Mouse (Mus musculus): ENCODE measurements at regions not wholly inside any gene's neighbourhood (a gene's known extent, or its start where the extent isn't known, plus 50 kb on each side); places are given as distances from the start of the nearest gene placed in this dataset.

GRCm38 (mm10) chr7:68982914-68983502 lies 234.0 kb upstream of the Arrdc4 start:
- 85% methylated on average over 10 of the region's 10 CpGs for WGBS
- DNase-seq: no peak
- peaks cover 1% of the 10 kb centered on the region; the same call in 1 of the 2 replicates for H3K4me1 ChIP-seq (ENCODE audit: control insufficient read depth, insufficient read depth, low read length)
- no peak overlapping the region for H3K27ac ChIP-seq (ENCODE audit: insufficient read depth, low read depth, low read length)
- H3K4me3 ChIP-seq (ENCODE audit: insufficient read depth, low read depth, low read length): no peak overlapping the region
- H3K36me3 ChIP-seq (ENCODE audit: control insufficient read depth, insufficient read depth, low read length): no peaks in the 10 kb centered on the region
- TF ChIP-seq POLR2A (IDR thresholded peaks at IDR 0.05; ENCODE audit: low read depth, low read length) (no peak), CTCF (conservative IDR thresholded peaks at IDR 0.05; ENCODE audit: insufficient read depth, insufficient read length, low read depth, low read length) (no peak)
- no peaks in the 10 kb centered on the region; the same call in 1 of the 2 replicates for H3K27me3 ChIP-seq (replicated peaks; ENCODE audit: control insufficient read depth, insufficient read depth, low read length)

DNA sequence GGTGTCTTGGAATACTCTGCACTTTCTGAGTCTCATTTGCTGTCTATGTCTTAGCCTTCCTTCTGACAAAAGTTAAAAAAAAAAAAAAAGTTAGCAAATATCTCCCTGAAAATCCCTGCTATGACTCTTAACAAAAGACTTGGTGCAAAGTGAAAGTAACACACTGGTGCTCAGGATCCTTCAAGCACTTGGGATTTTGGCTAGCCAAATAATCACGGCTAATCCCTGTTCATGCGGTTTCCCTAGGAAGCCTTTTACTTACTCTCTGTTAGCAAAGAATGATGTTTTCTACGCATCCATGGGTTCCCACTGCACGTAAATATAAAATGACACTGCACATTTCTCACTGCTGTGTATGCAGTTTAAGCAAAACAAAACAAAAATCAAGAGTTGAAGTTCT lies 229.5 kb upstream of the Arrdc4 start:
- Histone ChIP-seq H3K4me3 (ENCODE audit: insufficient read depth, low read depth, low read length) (no peak overlapping the region), H3K27ac (ENCODE audit: insufficient read depth, low read depth, low read length) (no peak overlapping the region; the same call in 1 of the 2 replicates), H3K36me3 (ENCODE audit: control insufficient read depth, insufficient read depth, low read length) (no peaks in the 10 kb centered on the region), H3K27me3 (replicated peaks; ENCODE audit: control insufficient read depth, insufficient read depth, low read length) (no peaks in the 10 kb centered on the region), H3K4me1 (ENCODE audit: control insufficient read depth, insufficient read depth, low read length) (peaks cover 15% of the 10 kb centered on the region; the same call in 1 of the 2 replicates)
- WGBS: 56% methylated on average over 4 of the region's 4 CpGs
- peak; percentile 17 for DNase-seq
- TF ChIP-seq POLR2A (IDR thresholded peaks at IDR 0.05; ENCODE audit: low read depth, low read length): no peak
- no peak for TF ChIP-seq CTCF (conservative IDR thresholded peaks at IDR 0.05; ENCODE audit: insufficient read depth, insufficient read length, low read depth, low read length)

DNA sequence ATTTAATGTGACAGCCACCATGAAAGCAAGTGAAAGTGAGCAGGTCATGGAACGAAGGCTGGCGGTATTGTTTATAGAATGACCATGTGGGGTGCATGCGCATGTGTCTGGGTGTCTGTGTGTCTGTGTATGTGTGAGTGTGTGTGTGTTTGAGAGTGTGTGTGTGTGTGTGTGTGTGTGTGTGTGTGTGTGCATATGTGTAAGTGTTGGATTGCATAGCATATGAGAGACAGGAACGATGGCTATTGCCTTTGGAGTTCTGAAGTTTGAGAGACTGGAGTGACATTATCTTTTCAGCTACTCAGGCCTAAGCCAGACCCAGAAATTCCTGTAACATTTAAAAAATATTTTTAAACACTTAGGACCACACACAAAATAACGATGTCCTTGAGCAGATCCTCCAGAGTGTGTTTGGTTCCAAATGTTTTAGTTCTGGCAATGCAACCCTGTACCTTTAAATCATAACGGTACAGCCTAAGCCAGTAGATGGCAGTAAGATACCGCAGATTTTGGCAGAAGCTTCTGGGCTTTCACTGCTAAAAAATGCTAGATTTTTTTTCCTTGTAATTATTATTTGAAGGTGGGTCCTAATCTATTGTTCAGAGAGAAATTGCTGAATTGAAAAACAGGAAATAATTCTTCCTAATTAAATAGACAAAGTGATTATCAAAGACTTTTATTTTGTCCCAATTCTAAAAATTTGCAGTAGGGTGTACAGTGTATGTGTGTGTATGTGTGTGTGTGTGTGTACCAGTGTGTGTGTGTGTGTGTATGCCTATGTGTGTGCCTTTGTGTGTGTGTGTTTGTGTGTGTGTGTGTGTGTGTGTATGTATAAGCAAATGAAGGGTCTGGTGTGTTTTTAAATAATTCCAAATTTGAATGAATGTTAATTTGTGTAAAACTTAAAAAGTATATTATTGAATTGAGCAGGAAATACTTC lies 228.0 kb upstream of the Arrdc4 start:
- Histone ChIP-seq H3K36me3 (ENCODE audit: control insufficient read depth, insufficient read depth, low read length) (no peaks in the 10 kb centered on the region), H3K27me3 (replicated peaks; ENCODE audit: control insufficient read depth, insufficient read depth, low read length) (no peaks in the 10 kb centered on the region), H3K4me3 (ENCODE audit: insufficient read depth, low read depth, low read length) (no peak overlapping the region), H3K27ac (ENCODE audit: insufficient read depth, low read depth, low read length) (no peak overlapping the region), H3K4me1 (ENCODE audit: control insufficient read depth, insufficient read depth, low read length) (peaks cover 15% of the 10 kb centered on the region; the same call in 1 of the 2 replicates)
- TF ChIP-seq CTCF (conservative IDR thresholded peaks at IDR 0.05; ENCODE audit: insufficient read depth, insufficient read length, low read depth, low read length): 0 out of 2 replicates have a peak, but pooled peaks have one; percentile 5
- TF ChIP-seq POLR2A (IDR thresholded peaks at IDR 0.05; ENCODE audit: low read depth, low read length): no peak
- peak; percentile 82 for DNase-seq
- WGBS: 48% methylated on average over 7 of the region's 7 CpGs

DNA sequence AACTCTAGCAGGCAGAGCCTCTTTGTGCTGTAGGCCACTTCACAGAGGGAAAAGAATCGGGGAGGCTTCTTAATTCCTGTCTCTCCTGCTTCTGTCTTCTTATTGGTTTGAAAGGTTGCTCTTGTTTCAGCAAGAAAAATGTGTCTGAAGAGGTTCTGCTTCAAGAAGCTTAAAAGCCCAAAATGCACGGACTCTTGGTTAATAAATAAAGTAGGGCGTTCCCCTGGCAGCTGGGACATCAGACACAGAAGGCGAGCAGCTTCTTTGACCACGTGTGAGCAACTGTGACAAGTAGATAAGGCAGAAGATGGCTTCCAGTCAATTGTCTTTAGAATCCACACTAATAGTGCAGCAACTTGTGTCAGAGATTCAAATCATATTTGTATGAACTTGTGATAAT lies 226.9 kb upstream of the Arrdc4 start:
- no peak for TF ChIP-seq CTCF (conservative IDR thresholded peaks at IDR 0.05; ENCODE audit: insufficient read depth, insufficient read length, low read depth, low read length)
- TF ChIP-seq POLR2A (IDR thresholded peaks at IDR 0.05; ENCODE audit: low read depth, low read length): no peak
- Histone ChIP-seq H3K36me3 (ENCODE audit: control insufficient read depth, insufficient read depth, low read length) (no peaks in the 10 kb centered on the region), H3K4me1 (ENCODE audit: control insufficient read depth, insufficient read depth, low read length) (peaks cover 15% of the 10 kb centered on the region; the same call in 1 of the 2 replicates), H3K27me3 (replicated peaks; ENCODE audit: control insufficient read depth, insufficient read depth, low read length) (no peaks in the 10 kb centered on the region), H3K4me3 (ENCODE audit: insufficient read depth, low read depth, low read length) (no peak overlapping the region), H3K27ac (ENCODE audit: insufficient read depth, low read depth, low read length) (peak overlapping the region; percentile 76; the same call in 1 of the 2 replicates)
- peak; percentile 91 for DNase-seq
- 32% methylated on average over 5 of the region's 5 CpGs for WGBS

GRCm38 (mm10) chr7:68975580-68975894 lies 226.5 kb upstream of the Arrdc4 start:
- Histone ChIP-seq H3K36me3 (ENCODE audit: control insufficient read depth, insufficient read depth, low read length) (no peaks in the 10 kb centered on the region), H3K27ac (ENCODE audit: insufficient read depth, low read depth, low read length) (peak overlapping the region; percentile 76), H3K27me3 (replicated peaks; ENCODE audit: control insufficient read depth, insufficient read depth, low read length) (no peaks in the 10 kb centered on the region), H3K4me3 (ENCODE audit: insufficient read depth, low read depth, low read length) (no peak overlapping the region), H3K4me1 (ENCODE audit: control insufficient read depth, insufficient read depth, low read length) (peaks cover 15% of the 10 kb centered on the region; the same call in 1 of the 2 replicates)
- DNase-seq: no peak
- TF ChIP-seq CTCF (conservative IDR thresholded peaks at IDR 0.05; ENCODE audit: insufficient read depth, insufficient read length, low read depth, low read length) (no peak), POLR2A (IDR thresholded peaks at IDR 0.05; ENCODE audit: low read depth, low read length) (no peak)
- 49% methylated on average over 2 of the region's 2 CpGs for WGBS

DNA sequence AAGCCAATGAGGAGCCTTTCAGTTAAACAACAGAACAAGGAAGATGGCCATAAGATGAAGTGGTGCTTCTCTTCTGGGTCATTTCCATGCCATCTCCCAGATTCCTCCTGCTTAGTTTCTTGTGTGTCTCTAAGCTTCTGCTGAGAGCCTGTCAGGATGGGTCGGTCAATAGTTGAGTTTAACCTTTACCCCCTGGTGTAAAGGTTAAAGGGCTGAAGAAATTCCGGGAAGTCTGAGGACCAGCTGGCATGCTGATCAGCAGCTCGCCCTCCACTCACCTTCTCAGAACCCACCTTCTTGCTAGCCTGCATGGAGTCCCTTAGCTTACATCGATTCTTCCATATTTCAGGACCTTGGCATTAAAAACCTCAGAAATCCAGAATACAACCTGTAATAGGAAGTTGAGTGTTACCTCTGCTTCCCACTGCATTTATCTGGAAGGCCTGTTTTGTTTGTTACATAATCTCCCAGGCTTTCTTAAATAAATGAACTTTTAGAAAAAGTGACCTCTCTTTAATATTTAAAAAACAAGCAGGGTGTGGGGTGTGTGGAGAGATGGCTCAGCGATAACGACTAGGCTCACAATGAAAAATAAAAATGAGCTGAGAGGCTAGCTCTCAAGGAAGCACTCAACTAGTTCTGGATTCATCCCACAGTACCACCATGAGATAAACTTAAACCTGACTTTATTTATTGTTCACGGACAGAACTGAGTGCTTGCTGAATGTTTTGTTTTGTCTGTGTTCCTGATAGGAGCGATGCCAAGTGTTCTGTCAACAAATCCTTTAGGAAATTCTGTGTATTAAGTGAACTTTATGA lies 225.9 kb upstream of the Arrdc4 start:
- H3K27me3 ChIP-seq (replicated peaks; ENCODE audit: control insufficient read depth, insufficient read depth, low read length): no peaks in the 10 kb centered on the region
- H3K36me3 ChIP-seq (ENCODE audit: control insufficient read depth, insufficient read depth, low read length): no peaks in the 10 kb centered on the region
- peaks cover 15% of the 10 kb centered on the region; the same call in 1 of the 2 replicates for H3K4me1 ChIP-seq (ENCODE audit: control insufficient read depth, insufficient read depth, low read length)
- WGBS: 61% methylated on average over 8 of the region's 8 CpGs
- DNase-seq: peak; percentile 87
- TF ChIP-seq CTCF (conservative IDR thresholded peaks at IDR 0.05; ENCODE audit: insufficient read depth, insufficient read length, low read depth, low read length) (no peak), POLR2A (IDR thresholded peaks at IDR 0.05; ENCODE audit: low read depth, low read length) (no peak)
- H3K4me3 ChIP-seq (ENCODE audit: insufficient read depth, low read depth, low read length): no peak overlapping the region
- H3K27ac ChIP-seq (ENCODE audit: insufficient read depth, low read depth, low read length): peak overlapping the region; percentile 76

Data from kidney, adult 2 months (tissue).